Mouse (Mus musculus) MEL (cell line): ENCODE data around the gene Atg7.

Experiments used
- CTCF ChIP-seq, 3 experiments: IDR thresholded peaks in 2 of 3; conservative IDR thresholded peaks in 1 of 3; 2 replicates each; pipeline ENCODE4 v1.5.1; 2011 to 2012; ENCODE audit warnings: low read length in 3 of 3, low read depth in 2 of 3, mild to moderate bottlenecking in 2 of 3, improper control_type of control experiment in 1 of 3, inconsistent platforms in 1 of 3, mixed read lengths in 1 of 3, moderate library complexity in 1 of 3; ENCODE audit not compliant: control insufficient read depth in 1 of 3, insufficient read depth in 1 of 3, poor library complexity in 1 of 3, severe bottlenecking in 1 of 3
- E2F4 ChIP-seq: IDR thresholded peaks from 2 replicates; pipeline ENCODE4 v1.6.1; 2011; ENCODE audit warnings: low read depth, low read length, improper control_type of control experiment, borderline replicate concordance
- EP300 ChIP-seq, 2 experiments: IDR thresholded peaks; 2 replicates each; pipeline ENCODE4 v1.6.1; 2011; ENCODE audit warnings: improper control_type of control experiment in 2 of 2, low read length in 2 of 2, low read depth in 1 of 2, mild to moderate bottlenecking in 1 of 2
- MAZ ChIP-seq: IDR thresholded peaks from 2 replicates; pipeline ENCODE4 v1.6.1; 2012; ENCODE audit warnings: low read depth, mild to moderate bottlenecking, inconsistent platforms, low read length, improper control_type of control experiment
- MYB ChIP-seq: IDR thresholded peaks from 2 replicates; pipeline ENCODE4 v1.6.1; 2011; ENCODE audit warnings: mild to moderate bottlenecking, low read depth, low read length, improper control_type of control experiment
- POLR2A ChIP-seq, 2 experiments: IDR thresholded peaks; 2 replicates each; pipeline ENCODE4 v1.6.1; 2011 to 2012; ENCODE audit warnings: low read length in 2 of 2, mild to moderate bottlenecking in 2 of 2, control low read depth in 1 of 2, improper control_type of control experiment in 1 of 2, low read depth in 1 of 2, moderate library complexity in 1 of 2; ENCODE audit not compliant: control insufficient read depth in 1 of 2, insufficient read depth in 1 of 2, poor library complexity in 1 of 2
- POLR2AphosphoS2 ChIP-seq: IDR thresholded peaks from 2 replicates; pipeline ENCODE4 v1.6.1; 2011; ENCODE audit warnings: low read length, improper control_type of control experiment
- RCOR1 ChIP-seq: IDR thresholded peaks from 2 replicates; pipeline ENCODE4 v1.6.1; 2012; ENCODE audit warnings: low read depth, mild to moderate bottlenecking, inconsistent platforms, low read length, improper control_type of control experiment
- TBP ChIP-seq: IDR thresholded peaks from 2 replicates; pipeline ENCODE4 v1.8.0; 2011; ENCODE audit warnings: low read depth, low read length, improper control_type of control experiment
- ZC3H11A ChIP-seq: IDR thresholded peaks from 2 replicates; pipeline ENCODE4 v1.6.1; 2012; ENCODE audit warnings: low read depth, mild to moderate bottlenecking, inconsistent platforms, low read length, improper control_type of control experiment
- ZNF384 ChIP-seq: IDR thresholded peaks from 2 replicates; pipeline ENCODE4 v1.6.1; 2012; ENCODE audit warnings: low read depth, mild to moderate bottlenecking, inconsistent platforms, low read length, improper control_type of control experiment

- TF ChIP-seq EP300 (IDR thresholded peaks at IDR 0.05; ENCODE audit: low read depth in 1 of 2, low read length in 2 of 2) (no peak), POLR2A (IDR thresholded peaks at IDR 0.05; ENCODE audit: control insufficient read depth in 1 of 2, insufficient read depth in 1 of 2, low read depth in 1 of 2, low read length in 2 of 2, poor library complexity in 1 of 2) (no peak), CTCF (IDR thresholded peaks at IDR 0.05 in 2 of 3, conservative IDR thresholded peaks at IDR 0.05 in 1 of 3; ENCODE audit: control insufficient read depth in 1 of 3, insufficient read depth in 1 of 3, low read depth in 2 of 3, low read length in 3 of 3, poor library complexity in 1 of 3, severe bottlenecking in 1 of 3) (peak; percentile 26 to 69 (median 27); a peak in 4 of 6 replicates), POLR2AphosphoS2 (no peak), E2F4 (no peak), ZNF384 (no peak), MAZ (no peak), RCOR1 (no peak), MYB (no peak), TBP (no peak), ZC3H11A (peak; percentile 63)
Observed at GRCm38 (mm10) chr6:114723925-114724324, 81.0 kb downstream of the Atg7 start.
